In genomic region chr13:96511262-96511661, GRCm38 (mm10) we compare ENCODE assay signal across 21 mouse cellular contexts. TPM values are rescaled to one million over a fixed set of nuclear protein-coding genes. Genes with fewer than 3 reads are reported as not detected.
DNase-seq lines count a peak whose midpoint lies in the region; ATAC-seq and TF ChIP-seq lines count a peak whose summit lies in the region.
"Had no signal": no experiment of that assay in that cellular context is flagged by ENCODE, and none has a peak within 500 bp of the region (broad histone marks: within the 10 kb centered on the region; RNA-seq: fewer than 3 reads in every experiment).

No protein-coding gene starts in this region.

- H3K27ac ChIP-seq in gastrocnemius, adult 2 months, result peak overlapping the region; percentile 84
- H3K27ac ChIP-seq in layer of hippocampus, adult 2 months, result peak overlapping the region; percentile 68
- peak overlapping the region; percentile 77 for H3K27ac ChIP-seq in brown adipose tissue, adult 24 weeks (replicated peaks; ENCODE audit: low read depth, low read length)
- H3K27ac ChIP-seq in stomach, embryonic 16.5 days (ENCODE audit: low read length), result peak overlapping the region; percentile 42; the same call in 1 of the 2 replicates
- no peak overlapping the region for H3K27ac ChIP-seq in midbrain, embryonic 14.5 days (replicated peaks; ENCODE audit: low read depth, low read length)
- H3K27ac ChIP-seq: forebrain, embryonic 13.5 days; hindbrain, embryonic 10.5 days; midbrain, embryonic 12.5 days had no signal

- no peaks in the 10 kb centered on the region for H3K9me3 ChIP-seq in stomach, embryonic 16.5 days (replicated peaks; ENCODE audit: control insufficient read depth, low read length)
- H3K9me3 ChIP-seq in midbrain, embryonic 14.5 days (ENCODE audit: control insufficient read depth, low read length), result no peaks in the 10 kb centered on the region
- H3K9me3 ChIP-seq: forebrain, embryonic 13.5 days; G1E; hindbrain, embryonic 10.5 days; midbrain, embryonic 12.5 days had no signal

- H3K4me2 ChIP-seq in stomach, embryonic 16.5 days (ENCODE audit: low read depth, low read length), result no peak overlapping the region
- H3K4me2 ChIP-seq in midbrain, embryonic 14.5 days (ENCODE audit: low read length), result no peak overlapping the region
- H3K4me2 ChIP-seq: forebrain, embryonic 13.5 days; midbrain, embryonic 12.5 days had no signal

- peaks cover 6% of the 10 kb centered on the region for H3K4me1 ChIP-seq in brown adipose tissue, adult 24 weeks (ENCODE audit: control insufficient read depth, insufficient read depth, insufficient read length, low read length)
- peaks cover 26% of the 10 kb centered on the region for H3K4me1 ChIP-seq in stomach, embryonic 16.5 days (ENCODE audit: control insufficient read depth, insufficient read depth, low read length)
- H3K4me1 ChIP-seq in midbrain, embryonic 14.5 days (ENCODE audit: control insufficient read depth, insufficient read depth, low read length), result no peaks in the 10 kb centered on the region
- H3K4me1 ChIP-seq: forebrain, embryonic 13.5 days; hindbrain, embryonic 10.5 days; midbrain, embryonic 12.5 days had no signal

- DNase-seq in gastrocnemius, adult 2 months, result no peak
- DNase-seq in gastrocnemius, postnatal 4 days (ENCODE audit: low spot score in 2 of 2), result no peak
- no peak for DNase-seq in layer of hippocampus, adult 2 months (ENCODE audit: low spot score in 2 of 2)
- no peak for DNase-seq in layer of hippocampus, adult 8-10 months (ENCODE audit: low spot score in 2 of 2)
- DNase-seq in frontal cortex, postnatal 36 days (ENCODE audit: low spot score in 2 of 2), result no peak
- DNase-seq in midbrain, embryonic 14.5 days, result no peak
- DNase-seq: kidney, adult 18-20 months had no signal

- 72% methylated on average over 1 of the region's 1 CpGs for WGBS in stomach, embryonic 16.5 days
- WGBS in midbrain, embryonic 14.5 days, result 84% methylated on average over 1 of the region's 1 CpGs

- H3K27me3 ChIP-seq in stomach, embryonic 16.5 days (ENCODE audit: control insufficient read depth, insufficient read depth, low read length), result no peaks in the 10 kb centered on the region
- no peaks in the 10 kb centered on the region for H3K27me3 ChIP-seq in midbrain, embryonic 14.5 days (ENCODE audit: control insufficient read depth, insufficient read depth, low read length)
- H3K27me3 ChIP-seq: forebrain, embryonic 13.5 days; midbrain, embryonic 12.5 days had no signal

- H3K9ac ChIP-seq in stomach, embryonic 16.5 days (ENCODE audit: low read length), result no peak overlapping the region
- no peak overlapping the region for H3K9ac ChIP-seq in midbrain, embryonic 14.5 days (replicated peaks; ENCODE audit: low read length)
- H3K9ac ChIP-seq: forebrain, embryonic 13.5 days; midbrain, embryonic 12.5 days had no signal

- no peaks in the 10 kb centered on the region for H3K36me3 ChIP-seq in stomach, embryonic 16.5 days (ENCODE audit: control insufficient read depth, insufficient read depth, low read length)
- 0 out of 2 replicates have a peak, but pooled peaks cover 2% of the 10 kb centered on the region for H3K36me3 ChIP-seq in midbrain, embryonic 14.5 days (ENCODE audit: control insufficient read depth, insufficient read depth, low read length)
- H3K36me3 ChIP-seq: midbrain, embryonic 12.5 days had no signal

- no peak for TF ChIP-seq CTCF in gastrocnemius, adult 2 months (IDR thresholded peaks at IDR 0.05)
- TF ChIP-seq CTCF in layer of hippocampus, adult 2 months (conservative IDR thresholded peaks at IDR 0.05), result no peak

- intact Hi-C loops in gastrocnemius, adult 2 months (cut with DNase I), result no loop called here

- ATAC-seq in stomach, embryonic 16.5 days (ENCODE audit: insufficient read depth, low FRiP score), result no peak
- no peak for ATAC-seq in midbrain, embryonic 14.5 days (ENCODE audit: low FRiP score, low TSS enrichment)
- ATAC-seq: forebrain, embryonic 13.5 days had no signal

- H3K4me3 ChIP-seq in gastrocnemius, adult 2 months, result peak overlapping the region; percentile 33
- no peak overlapping the region for H3K4me3 ChIP-seq in layer of hippocampus, adult 2 months
- no peak overlapping the region for H3K4me3 ChIP-seq in brown adipose tissue, adult 24 weeks (ENCODE audit: insufficient read depth, low read depth, low read length)
- H3K4me3 ChIP-seq in stomach, embryonic 16.5 days (replicated peaks; ENCODE audit: low read length), result no peak overlapping the region
- no peak overlapping the region for H3K4me3 ChIP-seq in midbrain, embryonic 14.5 days (replicated peaks; ENCODE audit: low read depth, low read length)
- H3K4me3 ChIP-seq: forebrain, embryonic 13.5 days; hindbrain, embryonic 10.5 days; midbrain, embryonic 12.5 days had no signal

RNA-seq across cellular contexts. Expression of gene Gm17622, which starts 20.7 kb away (rescaled TPM):
- total RNA-seq in gastrocnemius, adult 2 months (2021), result not detected
- not detected for total RNA-seq in gastrocnemius, postnatal 4 days (2021)
- total RNA-seq in layer of hippocampus, adult 2 months (2021), result not detected
- total RNA-seq in layer of hippocampus, adult 8-10 months (2022), result not detected
- polyA plus RNA-seq in brown adipose tissue, adult 24 weeks (2012; ENCODE audit: insufficient read depth, insufficient read length, missing spikeins), result not detected in 2 replicates
- polyA plus RNA-seq in stomach, embryonic 16.5 days (2015; fragmentation: Nextera tagmentation; extraction: Ambion mirVana), result not detected in 2 replicates
- polyA plus RNA-seq in midbrain, embryonic 14.5 days (2014; fragmentation: Nextera tagmentation; extraction: Ambion mirVana), result not detected in 2 replicates
- total RNA-seq: adrenal gland, postnatal 36 days; G1E; gastrocnemius, adult 8-10 months; left cerebral cortex, postnatal 14 days had no signal
- polyA plus RNA-seq: embryonic facial prominence, embryonic 14.5 days; forebrain, embryonic 13.5 days; G1E; hindbrain, embryonic 10.5 days; liver, embryonic 11.5 days; lung, embryonic 16.5 days; midbrain, embryonic 12.5 days; neural tube, embryonic 11.5 days; stomach, embryonic 14.5 days had no signal

RNA-seq across cellular contexts. Expression of gene Polk, which starts 31.1 kb away (rescaled TPM):
- 1 to 10 TPM; 5.3 to 7.4 TPM for total RNA-seq in gastrocnemius, adult 2 months (2021)
- 1 to 10 TPM; 7.1 to 8.8 TPM for total RNA-seq in gastrocnemius, postnatal 4 days (2021)
- total RNA-seq in layer of hippocampus, adult 2 months (2021), result 10 to 100 TPM in 1 of 2 experiments, 1 to 10 TPM in 1; 10.0 to 11.9 TPM
- total RNA-seq in layer of hippocampus, adult 8-10 months (2022), result 10 to 100 TPM; 12.3 to 15.6 (median 12.7) TPM
- polyA plus RNA-seq in brown adipose tissue, adult 24 weeks (2012; ENCODE audit: insufficient read depth, insufficient read length, missing spikeins), result 2.7 and 3.7 TPM in 2 replicates
- polyA plus RNA-seq in stomach, embryonic 16.5 days (2015; fragmentation: Nextera tagmentation; extraction: Ambion mirVana), result 11.1 and 12.0 TPM in 2 replicates
- polyA plus RNA-seq in midbrain, embryonic 14.5 days (2014; fragmentation: Nextera tagmentation; extraction: Ambion mirVana), result 4.3 and 6.7 TPM in 2 replicates

RNA-seq across cellular contexts. Expression of gene Col4a3bp, which starts 31.2 kb away (rescaled TPM):
- total RNA-seq in gastrocnemius, adult 2 months (2021), result 10 to 100 TPM; 47.3 to 60.1 TPM
- total RNA-seq in gastrocnemius, postnatal 4 days (2021), result 10 to 100 TPM; 35.3 to 43.1 TPM
- total RNA-seq in layer of hippocampus, adult 2 months (2021), result 10 to 100 TPM; 63.7 to 64.4 TPM
- total RNA-seq in layer of hippocampus, adult 8-10 months (2022), result 10 to 100 TPM; 62.5 to 83.2 (median 74.4) TPM
- 20.4 and 24.9 TPM in 2 replicates for polyA plus RNA-seq in brown adipose tissue, adult 24 weeks (2012; ENCODE audit: insufficient read depth, insufficient read length, missing spikeins)
- polyA plus RNA-seq in stomach, embryonic 16.5 days (2015; fragmentation: Nextera tagmentation; extraction: Ambion mirVana), result 8.6 and 10.4 TPM in 2 replicates
- polyA plus RNA-seq in midbrain, embryonic 14.5 days (2014; fragmentation: Nextera tagmentation; extraction: Ambion mirVana), result 9.1 and 9.8 TPM in 2 replicates

RNA-seq across cellular contexts. Expression of gene Ankdd1b, which starts 40.3 kb away (rescaled TPM):
- total RNA-seq in gastrocnemius, adult 2 months (2021), result under 1 TPM; 0.17 to 0.18 TPM
- under 1 TPM; 0.31 to 0.56 TPM for total RNA-seq in gastrocnemius, postnatal 4 days (2021)
- total RNA-seq in layer of hippocampus, adult 2 months (2021), result under 1 TPM; 0.20 to 0.27 TPM
- total RNA-seq in layer of hippocampus, adult 8-10 months (2022), result under 1 TPM in 2 of 4 experiments, not detected in 2; 0.47 to 0.66 TPM
- polyA plus RNA-seq in brown adipose tissue, adult 24 weeks (2012; ENCODE audit: insufficient read depth, insufficient read length, missing spikeins), result not detected in 2 replicates
- 1.9 and 3.1 TPM in 2 replicates for polyA plus RNA-seq in stomach, embryonic 16.5 days (2015; fragmentation: Nextera tagmentation; extraction: Ambion mirVana)
- not detected in 2 replicates for polyA plus RNA-seq in midbrain, embryonic 14.5 days (2014; fragmentation: Nextera tagmentation; extraction: Ambion mirVana)
- polyA plus RNA-seq: forebrain, embryonic 13.5 days; G1E; hindbrain, embryonic 10.5 days; midbrain, embryonic 12.5 days; neural tube, embryonic 11.5 days had no signal
